Mouse (Mus musculus) hindbrain, embryonic 10.5 days (tissue): Measurements from ENCODE around the gene Ros1. TPM values are rescaled to one million over a fixed set of nuclear protein-coding genes. Genes with fewer than 3 reads are reported as not detected.

Experiments
- DNase-seq: peaks from one replicate; pipeline ENCODE4 v3.0.0-alpha.2; 2017; ENCODE audit warnings: low spot score
- H3K27ac ChIP-seq: fragments of 300-500 bp; sonication (generic); 2 replicates; pipeline ENCODE4 v1.5.1; 2016; ENCODE audit warnings: mild to moderate bottlenecking, moderate library complexity
- H3K27me3 ChIP-seq: fragments of 300-500 bp; sonication (generic); 2 replicates; pipeline ENCODE4 v1.6.1; 2016; ENCODE audit warnings: mild to moderate bottlenecking; ENCODE audit not compliant: poor library complexity, insufficient read depth, severe bottlenecking
- H3K36me3 ChIP-seq: fragments of 300-500 bp; sonication (generic); 2 replicates; pipeline ENCODE4 v1.6.1; 2016; ENCODE audit warnings: mild to moderate bottlenecking, moderate library complexity
- H3K4me1 ChIP-seq: fragments of 300-500 bp; sonication (generic); replicated peaks from 2 replicates; pipeline ENCODE4 v1.6.1; 2016; ENCODE audit warnings: mild to moderate bottlenecking
- H3K4me3 ChIP-seq: fragments of 300-500 bp; sonication (generic); 2 replicates; pipeline ENCODE4 v1.5.1; 2016; ENCODE audit warnings: mild to moderate bottlenecking, moderate library complexity
- H3K9me3 ChIP-seq: fragments of 300-500 bp; sonication (generic); 2 replicates; pipeline ENCODE4 v1.6.1; 2016; ENCODE audit warnings: mild to moderate bottlenecking, moderate library complexity
- WGBS: fragments of 180-500 bp; shearing (Covaris S2); methylation state at CpG from one replicate; pipeline ENCODE4 v1.1.7; 2016; 5-methylcytosine and 5-hydroxymethylcytosine counted together
- polyA plus RNA-seq: library from polyadenylated mRNA; unstranded; fragments of >200 nt; fragmentation: Nextera tagmentation; extraction: Ambion mirVana; gene quantifications from 2 replicates; pipeline ENCODE4 v1.2.1, GENCODE M21; 2016

Ros1 gene
- polyA plus RNA-seq, 1 experiment from 2014 or later: not detected

DNA sequence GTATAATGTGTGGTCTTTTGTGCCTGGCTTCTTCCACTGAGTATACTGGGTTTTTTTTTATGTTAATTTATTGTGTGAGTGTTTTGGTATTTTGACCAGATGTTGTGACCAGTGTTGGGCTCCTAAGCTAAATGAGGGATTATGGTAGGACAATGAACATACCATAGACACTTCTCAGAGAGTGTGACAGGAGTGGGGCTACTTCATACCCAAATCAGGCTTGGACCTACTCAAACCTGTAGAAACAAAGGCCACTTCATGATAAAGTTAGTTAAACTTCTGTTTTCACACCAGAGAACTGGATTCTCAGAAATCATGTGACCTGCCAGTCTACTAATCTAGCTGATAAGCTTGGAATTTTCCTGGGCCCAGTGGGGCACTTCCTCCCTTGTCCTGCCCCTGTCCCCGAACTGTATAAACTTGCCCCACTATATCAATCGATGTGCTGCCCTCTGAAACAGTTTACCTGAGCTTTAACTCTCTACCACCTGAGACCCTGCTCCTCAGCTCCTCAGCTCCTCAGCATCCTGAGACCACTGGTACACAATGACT lies 20.3 kb upstream of the Ros1 start:
- Histone ChIP-seq H3K36me3 (no peaks in the 10 kb centered on the region), H3K4me3 (no peak overlapping the region), H3K27ac (no peak overlapping the region), H3K4me1 (no peaks in the 10 kb centered on the region), H3K27me3 (no peaks in the 10 kb centered on the region), H3K9me3 (no peaks in the 10 kb centered on the region)
- no peak for DNase-seq
- WGBS: 68% methylated on average over 2 of the region's 2 CpGs

DNA sequence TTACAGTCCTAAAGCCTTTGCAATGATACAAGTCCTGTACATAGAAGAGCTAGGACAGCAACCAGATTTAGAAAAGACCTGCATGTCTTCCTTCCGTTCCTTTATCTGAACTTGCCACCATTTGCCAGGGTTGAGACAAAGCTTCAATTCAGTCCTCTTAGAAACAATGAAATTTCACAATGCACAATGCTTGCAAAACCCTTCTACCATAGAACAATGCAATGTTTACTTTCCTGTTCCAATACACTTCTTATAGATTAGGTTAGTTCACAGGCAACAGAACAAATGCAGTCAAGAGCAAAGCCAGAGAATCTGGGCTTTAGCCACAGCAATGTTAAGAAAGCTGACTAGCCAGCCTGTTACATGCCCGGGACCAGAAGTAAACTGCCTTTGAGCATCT lies 9.0 kb upstream of the Ros1 start:
- no peak overlapping the region for H3K27ac ChIP-seq
- no peaks in the 10 kb centered on the region for H3K27me3 ChIP-seq
- no peak overlapping the region for H3K4me3 ChIP-seq
- no peak for DNase-seq
- H3K36me3 ChIP-seq: no peaks in the 10 kb centered on the region
- no peaks in the 10 kb centered on the region for H3K9me3 ChIP-seq
- no peaks in the 10 kb centered on the region for H3K4me1 ChIP-seq
- WGBS: 92% methylated on average over 2 of the region's 2 CpGs

DNA sequence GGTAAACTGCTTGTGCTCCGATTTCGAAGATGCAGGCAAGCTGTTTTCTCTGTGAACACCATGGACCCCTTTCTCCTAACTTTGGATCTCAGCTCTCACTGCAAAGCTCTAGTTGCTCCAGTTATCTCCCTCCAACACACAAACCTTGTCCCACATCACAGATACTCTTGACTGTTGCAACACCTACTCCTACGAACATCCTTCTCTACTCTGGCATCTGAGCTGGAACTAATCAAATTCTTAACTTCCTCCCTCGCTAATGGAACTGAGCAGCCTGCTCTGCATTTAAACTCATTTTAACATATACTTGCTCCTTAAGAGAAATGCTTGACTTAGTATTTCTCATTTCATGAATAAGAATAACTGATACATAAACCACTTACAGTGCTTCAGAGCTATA lies 9.1 kb downstream of the Ros1 start:
- Histone ChIP-seq H3K27me3 (no peaks in the 10 kb centered on the region), H3K27ac (no peak overlapping the region), H3K36me3 (no peaks in the 10 kb centered on the region), H3K9me3 (no peaks in the 10 kb centered on the region), H3K4me3 (no peak overlapping the region), H3K4me1 (no peaks in the 10 kb centered on the region)
- 87% methylated on average over 4 of the region's 4 CpGs for WGBS
- DNase-seq: no peak

DNA sequence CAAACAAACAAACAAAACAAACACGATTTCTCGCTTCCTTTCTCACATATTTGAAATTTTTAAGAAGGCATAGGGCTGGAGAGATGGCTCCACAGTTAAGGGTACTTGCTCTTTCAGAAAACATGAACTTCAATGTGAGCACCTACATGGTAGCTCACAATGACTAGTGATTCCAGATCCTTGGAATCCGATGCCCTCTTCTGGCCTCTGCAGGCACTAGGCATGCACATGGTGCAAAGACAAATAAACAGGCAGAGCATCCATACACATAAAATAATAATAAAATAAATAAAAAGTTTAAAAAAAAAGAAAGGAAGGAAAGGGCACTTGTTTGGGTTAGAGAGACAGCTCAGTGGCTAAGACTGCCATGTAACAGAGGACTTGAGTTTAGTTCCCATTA lies 12.2 kb downstream of the Ros1 start:
- no peaks in the 10 kb centered on the region for H3K4me1 ChIP-seq
- no peaks in the 10 kb centered on the region for H3K9me3 ChIP-seq
- H3K36me3 ChIP-seq: no peaks in the 10 kb centered on the region
- H3K4me3 ChIP-seq: no peak overlapping the region
- H3K27ac ChIP-seq: no peak overlapping the region
- no peak for DNase-seq
- WGBS: 84% methylated on average over 3 of the region's 3 CpGs
- no peaks in the 10 kb centered on the region for H3K27me3 ChIP-seq

DNA sequence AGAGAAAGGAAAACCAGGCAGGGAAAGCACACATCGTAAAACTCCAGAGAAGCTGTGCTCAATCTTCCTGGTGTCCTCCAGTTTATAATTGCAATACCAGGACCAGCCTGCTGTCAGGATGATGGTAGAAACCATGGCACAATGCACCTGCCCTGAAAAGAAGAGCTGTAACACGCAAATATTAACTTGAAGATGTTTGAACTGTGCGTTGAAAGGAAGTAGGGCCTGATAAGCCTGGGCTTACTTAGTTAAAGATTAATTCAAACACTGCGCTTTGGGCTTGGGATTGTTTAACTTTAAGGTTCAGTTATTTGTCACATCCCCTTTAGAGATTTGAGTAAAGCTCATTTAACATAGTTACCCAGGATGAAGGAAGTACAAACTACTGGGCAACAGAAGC lies 20.7 kb downstream of the Ros1 start:
- no peak for DNase-seq
- Histone ChIP-seq H3K9me3 (no peaks in the 10 kb centered on the region), H3K4me3 (no peak overlapping the region), H3K27me3 (no peaks in the 10 kb centered on the region), H3K36me3 (no peaks in the 10 kb centered on the region), H3K4me1 (no peaks in the 10 kb centered on the region), H3K27ac (no peak overlapping the region)
- 87% methylated on average over 4 of the region's 4 CpGs for WGBS

DNA sequence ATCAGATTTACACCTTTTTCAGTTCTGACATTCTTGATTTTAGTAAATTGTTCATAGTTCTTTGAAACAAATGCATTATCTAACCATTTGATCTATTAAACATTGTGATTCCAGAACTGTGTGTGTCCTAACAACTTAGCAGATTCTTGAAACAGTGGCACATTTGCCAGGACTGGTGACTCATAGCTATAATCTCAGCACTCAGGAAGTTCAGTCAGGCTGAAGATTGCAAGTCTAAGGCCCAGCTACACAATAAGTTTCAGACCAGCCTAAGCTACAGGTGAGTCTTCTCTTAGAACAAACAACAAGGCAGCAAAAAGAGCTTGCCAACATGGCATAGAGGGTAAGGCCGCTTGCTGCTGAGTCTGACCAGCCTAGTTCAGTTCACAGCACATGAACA lies 24.6 kb downstream of the Ros1 start:
- DNase-seq: no peak
- WGBS: 94% methylated on average over 1 of the region's 1 CpGs
- Histone ChIP-seq H3K27me3 (no peaks in the 10 kb centered on the region), H3K4me3 (no peak overlapping the region), H3K4me1 (no peaks in the 10 kb centered on the region), H3K36me3 (no peaks in the 10 kb centered on the region), H3K9me3 (no peaks in the 10 kb centered on the region), H3K27ac (no peak overlapping the region)

DNA sequence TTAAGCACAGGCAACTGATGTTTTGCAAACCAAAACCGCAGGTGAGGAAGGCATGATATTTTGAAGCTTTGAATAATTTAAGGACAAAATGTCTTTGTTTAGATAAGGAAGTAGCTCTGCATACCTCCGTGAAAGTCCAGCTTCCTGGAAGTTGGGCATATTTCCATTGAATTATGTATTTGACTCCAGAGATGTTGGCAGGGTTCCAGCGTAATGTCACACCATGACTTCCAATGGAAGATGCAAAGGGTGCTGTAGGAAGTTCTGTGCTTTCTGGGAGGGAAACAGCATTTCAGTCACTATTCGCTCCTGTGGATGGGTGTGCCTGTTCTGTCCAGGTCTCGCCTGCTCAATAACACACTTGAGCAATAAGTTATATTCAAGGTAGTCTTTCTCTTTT lies 25.2 kb downstream of the Ros1 start:
- Histone ChIP-seq H3K27ac (no peak overlapping the region), H3K4me1 (0 out of 2 replicates have a peak, but pooled peaks cover 4% of the 10 kb centered on the region), H3K27me3 (no peaks in the 10 kb centered on the region), H3K36me3 (no peaks in the 10 kb centered on the region), H3K9me3 (no peaks in the 10 kb centered on the region), H3K4me3 (no peak overlapping the region)
- WGBS: 91% methylated on average over 5 of the region's 5 CpGs
- DNase-seq: no peak

DNA sequence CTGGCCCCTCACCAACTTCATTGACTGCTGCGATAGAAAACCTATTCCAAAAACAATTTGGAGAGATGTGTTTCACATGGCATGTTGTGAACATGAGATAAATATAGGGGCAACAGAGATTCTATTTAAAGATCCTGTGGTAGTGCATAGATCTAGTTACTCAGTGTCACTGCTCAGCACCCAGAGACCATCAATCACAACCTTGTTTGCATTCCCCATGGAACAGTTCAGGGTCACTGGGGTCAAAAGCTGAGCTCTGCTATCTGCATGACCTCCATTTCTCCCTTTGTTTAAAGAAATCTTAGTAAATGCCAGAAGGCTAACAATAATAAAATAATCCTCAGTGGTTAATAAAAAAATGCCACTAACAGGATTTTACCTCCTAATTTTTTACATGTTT lies 29.7 kb downstream of the Ros1 start:
- Histone ChIP-seq H3K4me3 (no peak overlapping the region), H3K4me1 (0 out of 2 replicates have a peak, but pooled peaks cover 4% of the 10 kb centered on the region)
- WGBS: 67% methylated on average over 1 of the region's 1 CpGs

DNA sequence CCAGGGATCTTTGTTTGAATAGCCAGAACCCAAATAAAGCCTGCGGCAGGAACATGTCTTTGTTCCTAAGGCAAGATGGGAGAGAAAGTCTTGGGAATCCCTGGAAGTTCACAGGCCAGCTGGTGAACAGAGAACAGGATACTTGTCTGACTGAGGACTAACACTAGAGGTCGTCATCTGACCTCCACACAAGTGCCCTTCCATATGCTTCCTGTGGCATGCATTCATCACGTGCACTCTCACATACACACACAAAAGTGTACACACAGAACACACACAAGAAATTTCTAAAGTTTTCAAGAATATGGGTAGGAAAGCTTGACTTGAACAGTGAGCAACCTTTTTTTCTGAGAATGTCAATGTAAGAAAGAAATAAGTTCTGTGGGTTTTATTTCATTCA lies 34.4 kb downstream of the Ros1 start:
- H3K36me3 ChIP-seq: no peaks in the 10 kb centered on the region
- no peaks in the 10 kb centered on the region for H3K9me3 ChIP-seq
- peak; percentile 3 for DNase-seq
- 0 out of 2 replicates have a peak, but pooled peaks cover 4% of the 10 kb centered on the region for H3K4me1 ChIP-seq
- no peak overlapping the region for H3K27ac ChIP-seq
- WGBS: 55% methylated on average over 3 of the region's 3 CpGs
- no peaks in the 10 kb centered on the region for H3K27me3 ChIP-seq
- H3K4me3 ChIP-seq: no peak overlapping the region

More for the DNA sequence above, 29.7 kb downstream of the Ros1 start:
- Histone ChIP-seq H3K27ac (no peak overlapping the region), H3K9me3 (no peaks in the 10 kb centered on the region), H3K36me3 (no peaks in the 10 kb centered on the region), H3K27me3 (no peaks in the 10 kb centered on the region)
- DNase-seq: peak; percentile 34

DNA sequence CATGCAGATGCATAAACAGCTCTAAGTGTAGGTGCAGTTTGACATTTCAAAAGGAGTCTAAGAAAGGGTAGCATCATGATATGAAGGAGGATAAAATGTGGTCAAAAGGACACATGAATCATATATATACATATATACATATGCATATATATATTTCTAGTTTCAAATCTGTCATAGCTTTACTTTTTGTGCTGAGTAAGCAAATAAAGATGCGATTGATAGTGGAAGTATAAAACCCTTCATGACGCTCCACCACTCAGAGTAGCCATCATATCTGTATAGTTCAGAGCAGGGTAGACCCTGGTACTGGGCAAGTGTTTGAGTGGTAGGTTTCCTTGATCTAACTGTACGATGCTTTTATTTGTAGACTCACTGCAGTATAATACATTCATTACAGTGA lies 35.3 kb downstream of the Ros1 start:
- no peak for DNase-seq
- Histone ChIP-seq H3K36me3 (no peaks in the 10 kb centered on the region), H3K27me3 (no peaks in the 10 kb centered on the region), H3K27ac (no peak overlapping the region), H3K4me3 (no peak overlapping the region), H3K4me1 (no peaks in the 10 kb centered on the region), H3K9me3 (no peaks in the 10 kb centered on the region)
- 95% methylated on average over 3 of the region's 3 CpGs for WGBS

DNA sequence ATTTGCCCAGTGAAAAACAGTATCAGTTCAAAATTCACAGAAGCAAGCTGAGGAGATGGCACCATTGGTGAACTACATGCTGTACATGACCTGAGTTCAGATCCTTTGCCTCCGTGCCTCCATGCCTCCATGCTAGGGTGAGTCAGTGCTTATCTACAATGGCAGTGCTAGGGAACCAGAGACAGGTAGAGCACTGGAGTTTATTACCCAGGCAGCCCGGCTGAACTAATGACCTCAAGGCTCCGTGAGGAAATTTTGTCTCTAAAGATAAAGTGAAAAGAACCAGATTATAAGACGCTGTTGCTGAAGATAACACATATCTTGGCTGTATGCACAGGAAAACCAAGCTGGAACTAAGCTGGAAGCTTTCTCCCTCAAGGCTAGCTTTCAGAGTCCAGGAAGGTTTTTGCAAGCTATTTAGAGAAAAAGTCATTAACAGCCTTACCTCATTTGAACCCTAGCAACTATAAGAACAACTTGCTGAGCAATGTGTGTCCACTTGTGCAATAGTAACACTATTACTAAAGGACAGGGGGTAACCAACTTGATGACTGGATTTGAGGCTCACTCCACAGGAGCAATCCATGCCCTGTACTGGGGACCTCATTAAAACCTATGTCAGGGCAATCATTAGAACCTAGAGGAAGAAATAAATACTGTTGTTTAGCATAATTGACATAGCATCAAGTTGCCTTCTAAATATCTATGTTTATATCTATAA lies 61.5 kb downstream of the Ros1 start:
- no peaks in the 10 kb centered on the region for H3K36me3 ChIP-seq
- 83% methylated on average over 4 of the region's 4 CpGs for WGBS
- DNase-seq: no peak

DNA sequence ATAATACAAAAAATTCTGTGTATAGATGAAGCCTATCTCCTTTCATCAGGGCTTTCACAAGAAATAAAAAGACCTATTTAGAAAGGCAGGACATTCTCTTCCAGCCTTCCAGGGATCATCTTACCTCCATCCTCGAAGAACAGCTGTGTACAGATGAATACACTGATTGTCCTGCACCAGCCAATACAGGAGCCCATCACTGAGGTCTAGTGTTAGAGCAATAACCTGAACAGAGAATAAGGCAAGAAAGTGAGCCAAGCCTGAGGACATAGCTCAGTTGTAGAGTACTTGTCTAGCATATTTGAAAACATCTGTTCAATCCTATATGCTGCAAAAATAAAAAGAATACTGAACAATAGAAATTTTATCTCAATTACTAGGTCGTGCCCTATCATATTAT lies 64.3 kb downstream of the Ros1 start:
- H3K27me3 ChIP-seq: no peaks in the 10 kb centered on the region
- H3K9me3 ChIP-seq: no peaks in the 10 kb centered on the region
- H3K4me3 ChIP-seq: no peak overlapping the region
- DNase-seq: no peak
- no peaks in the 10 kb centered on the region for H3K4me1 ChIP-seq
- H3K36me3 ChIP-seq: no peaks in the 10 kb centered on the region
- WGBS: 59% methylated on average over 2 of the region's 2 CpGs
- no peak overlapping the region for H3K27ac ChIP-seq

More for the DNA sequence above, 61.5 kb downstream of the Ros1 start:
- Histone ChIP-seq H3K9me3 (no peaks in the 10 kb centered on the region), H3K4me1 (no peaks in the 10 kb centered on the region), H3K4me3 (no peak overlapping the region), H3K27ac (no peak overlapping the region), H3K27me3 (no peaks in the 10 kb centered on the region)

DNA sequence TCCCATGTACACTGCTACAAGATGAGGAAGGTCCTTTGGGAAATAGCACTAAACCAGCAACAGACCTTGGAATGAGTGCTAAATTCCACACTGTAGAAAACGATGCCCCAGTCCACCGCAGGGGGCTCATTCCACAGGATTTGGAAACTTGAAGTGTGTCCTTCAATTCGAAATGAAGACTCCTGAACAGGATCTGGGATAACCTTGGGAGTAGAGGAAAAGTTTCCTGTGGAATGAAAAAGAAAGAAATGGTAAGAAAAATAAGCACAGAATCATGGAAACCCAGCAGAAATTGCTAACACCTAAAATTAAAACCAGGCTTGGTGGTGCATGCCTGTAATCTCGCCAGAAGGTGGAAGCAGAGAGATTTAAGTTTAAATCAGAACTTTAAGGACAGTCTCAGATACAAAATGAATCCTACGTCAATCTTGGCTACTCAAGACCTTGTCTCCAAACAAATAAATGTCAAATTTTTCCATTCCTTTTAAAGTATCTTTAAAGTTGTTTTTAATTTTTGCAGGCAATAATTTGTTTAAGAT lies 66.1 kb downstream of the Ros1 start:
- 55% methylated on average over 5 of the region's 5 CpGs for WGBS
- no peak overlapping the region for H3K4me3 ChIP-seq
- DNase-seq: peak; percentile 33

More for the DNA sequence above, 66.1 kb downstream of the Ros1 start:
- no peaks in the 10 kb centered on the region for H3K36me3 ChIP-seq
- H3K4me1 ChIP-seq: no peaks in the 10 kb centered on the region
- H3K27ac ChIP-seq: no peak overlapping the region
- H3K9me3 ChIP-seq: no peaks in the 10 kb centered on the region
- H3K27me3 ChIP-seq: no peaks in the 10 kb centered on the region
